Mouse (Mus musculus) neural tube, embryonic 15.5 days (tissue): ENCODE data around the gene Tcf20. TPM values are rescaled to one million over a fixed set of nuclear protein-coding genes. Genes with fewer than 3 reads are reported as not detected.

Source experiments
- ATAC-seq: fragments of 200-750 bp; cut with Nextera tagmentation; 2 replicates; pipeline ENCODE4 v1.8.0; 2017; ENCODE audit warnings: mild to moderate bottlenecking, moderate TSS enrichment, moderate library complexity; ENCODE audit not compliant: low FRiP score
- H3K27ac ChIP-seq: fragments of 300-500 bp; sonication (generic); replicated peaks from 2 replicates; pipeline ENCODE4 v1.5.1; 2015; ENCODE audit warnings: mild to moderate bottlenecking, inconsistent platforms
- H3K27me3 ChIP-seq: fragments of 300-500 bp; sonication (generic); replicated peaks from 2 replicates; pipeline ENCODE4 v1.6.1; 2015; ENCODE audit warnings: inconsistent platforms
- H3K36me3 ChIP-seq: fragments of 300-500 bp; sonication (generic); 2 replicates; pipeline ENCODE4 v1.6.1; 2015; ENCODE audit warnings: inconsistent platforms
- H3K4me1 ChIP-seq: fragments of 300-500 bp; sonication (generic); 2 replicates; pipeline ENCODE4 v1.6.1; 2015; ENCODE audit warnings: inconsistent platforms
- H3K4me2 ChIP-seq: fragments of 300-500 bp; sonication (generic); 2 replicates; pipeline ENCODE4 v1.6.1; 2015; ENCODE audit warnings: inconsistent platforms, mild to moderate bottlenecking, moderate library complexity
- H3K4me3 ChIP-seq: fragments of 300-500 bp; sonication (generic); replicated peaks from 2 replicates; pipeline ENCODE4 v1.5.1; 2015; ENCODE audit warnings: mild to moderate bottlenecking, inconsistent platforms
- H3K9ac ChIP-seq: fragments of 300-500 bp; sonication (generic); replicated peaks from 2 replicates; pipeline ENCODE4 v1.6.1; 2015; ENCODE audit warnings: mild to moderate bottlenecking, inconsistent platforms
- H3K9me3 ChIP-seq: fragments of 300-500 bp; sonication (generic); replicated peaks from 2 replicates; pipeline ENCODE4 v1.6.1; 2016; ENCODE audit warnings: inconsistent platforms
- WGBS: fragments of 180-500 bp; shearing (Covaris S2); methylation state at CpG from one replicate; pipeline ENCODE4 v1.1.7; 2015; ENCODE audit warnings: mixed read lengths; 5-methylcytosine and 5-hydroxymethylcytosine counted together
- polyA plus RNA-seq: library from polyadenylated mRNA; unstranded; fragments of >200 nt; fragmentation: Nextera tagmentation; extraction: Ambion mirVana; gene quantifications from 2 replicates; pipeline ENCODE4 v1.2.1, GENCODE M21; 2015

Gene Tcf20
- polyA plus RNA-seq, 1 experiment from 2014 or later, result 11.2 TPM

- Histone ChIP-seq H3K9me3 (no peaks in the 10 kb centered on the region), H3K27me3 (peaks cover 25% of the 10 kb centered on the region), H3K4me2 (peak overlapping the region; percentile 0), H3K9ac (no peak overlapping the region), H3K27ac (peak overlapping the region; percentile 10; the same call in 1 of the 2 replicates), H3K4me3 (no peak overlapping the region), H3K4me1 (peaks cover 21% of the 10 kb centered on the region), H3K36me3 (no peaks in the 10 kb centered on the region)
- ATAC-seq, result peak; percentile 78
- WGBS, result 22% methylated on average over 15 of the region's 15 CpGs
These were observed 23.5 kb upstream of the Tcf20 start for GRCm38 (mm10) chr15:83010990-83011664.

- Histone ChIP-seq H3K9me3 (no peaks in the 10 kb centered on the region), H3K4me2 (peak overlapping the region; percentile 0; the same call in 1 of the 2 replicates), H3K27ac (0 out of 2 replicates have a peak overlapping the region, but pooled peaks have one; percentile 10), H3K9ac (no peak overlapping the region), H3K4me1 (peaks cover 21% of the 10 kb centered on the region), H3K36me3 (no peaks in the 10 kb centered on the region), H3K4me3 (no peak overlapping the region), H3K27me3 (peaks cover 24% of the 10 kb centered on the region)
- WGBS, result 23% methylated on average over 8 of the region's 8 CpGs
- no peak for ATAC-seq
These were observed 22.8 kb upstream of the Tcf20 start for GRCm38 (mm10) chr15:83010423-83010822.

- no peaks in the 10 kb centered on the region for H3K9me3 ChIP-seq
- H3K4me1 ChIP-seq, result peaks cover 21% of the 10 kb centered on the region
- H3K4me2 ChIP-seq, result no peak overlapping the region
- WGBS, result 90% methylated on average over 6 of the region's 6 CpGs
- H3K36me3 ChIP-seq, result no peaks in the 10 kb centered on the region
- H3K27ac ChIP-seq, result no peak overlapping the region
- ATAC-seq, result no peak
- no peak overlapping the region for H3K9ac ChIP-seq
- H3K4me3 ChIP-seq, result no peak overlapping the region
- H3K27me3 ChIP-seq, result peaks cover 17% of the 10 kb centered on the region; the same call in 1 of the 2 replicates
These were observed 21.9 kb upstream of the Tcf20 start for GRCm38 (mm10) chr15:83009532-83009931.

- no peak overlapping the region for H3K9ac ChIP-seq
- no peaks in the 10 kb centered on the region for H3K9me3 ChIP-seq
- H3K27me3 ChIP-seq, result peaks cover 12% of the 10 kb centered on the region; the same call in 1 of the 2 replicates
- WGBS, result 75% methylated on average over 13 of the region's 13 CpGs
- no peak for ATAC-seq
- peaks cover 21% of the 10 kb centered on the region for H3K4me1 ChIP-seq
- no peak overlapping the region for H3K27ac ChIP-seq
- H3K4me2 ChIP-seq, result no peak overlapping the region
- H3K36me3 ChIP-seq, result no peaks in the 10 kb centered on the region
- no peak overlapping the region for H3K4me3 ChIP-seq
These were observed 21.2 kb upstream of the Tcf20 start for GRCm38 (mm10) chr15:83008761-83009423.

- Histone ChIP-seq H3K4me2 (no peak overlapping the region), H3K27ac (no peak overlapping the region), H3K27me3 (peaks cover 5% of the 10 kb centered on the region; the same call in 1 of the 2 replicates), H3K9ac (no peak overlapping the region), H3K9me3 (no peaks in the 10 kb centered on the region), H3K36me3 (no peaks in the 10 kb centered on the region), H3K4me1 (peaks cover 33% of the 10 kb centered on the region), H3K4me3 (no peak overlapping the region)
- ATAC-seq, result no peak
- WGBS, result 47% methylated on average over 15 of the region's 15 CpGs
These were observed 19.8 kb upstream of the Tcf20 start for GRCm38 (mm10) chr15:83007346-83007920.

- Histone ChIP-seq H3K27me3 (0 out of 2 replicates have a peak, but pooled peaks cover 8% of the 10 kb centered on the region), H3K4me2 (no peak overlapping the region), H3K4me3 (no peak overlapping the region), H3K4me1 (peaks cover 25% of the 10 kb centered on the region), H3K36me3 (no peaks in the 10 kb centered on the region), H3K27ac (peak overlapping the region; percentile 54; the same call in 1 of the 2 replicates), H3K9ac (no peak overlapping the region), H3K9me3 (no peaks in the 10 kb centered on the region)
- WGBS, result 35% methylated on average over 12 of the region's 12 CpGs
- peak; percentile 83 for ATAC-seq
These were observed 15.2 kb upstream of the Tcf20 start for GRCm38 (mm10) chr15:83002665-83003548.

GRCm38 (mm10) chr15:82998811-82999221, 11.1 kb upstream of the Tcf20 start:
- Histone ChIP-seq H3K36me3 (no peaks in the 10 kb centered on the region), H3K9me3 (no peaks in the 10 kb centered on the region), H3K4me3 (no peak overlapping the region), H3K27ac (no peak overlapping the region), H3K27me3 (0 out of 2 replicates have a peak, but pooled peaks cover 8% of the 10 kb centered on the region), H3K9ac (no peak overlapping the region), H3K4me1 (peaks cover 61% of the 10 kb centered on the region), H3K4me2 (no peak overlapping the region)
- ATAC-seq, result no peak
- 79% methylated on average over 6 of the region's 6 CpGs for WGBS

- no peak overlapping the region for H3K9ac ChIP-seq
- H3K9me3 ChIP-seq, result no peaks in the 10 kb centered on the region
- H3K36me3 ChIP-seq, result no peaks in the 10 kb centered on the region
- H3K4me2 ChIP-seq, result no peak overlapping the region
- peaks cover 53% of the 10 kb centered on the region for H3K4me1 ChIP-seq
- H3K4me3 ChIP-seq, result no peak overlapping the region
- ATAC-seq, result no peak
- H3K27ac ChIP-seq, result no peak overlapping the region
- 0 out of 2 replicates have a peak, but pooled peaks cover 8% of the 10 kb centered on the region for H3K27me3 ChIP-seq
These were observed 8.8 kb upstream of the Tcf20 start for GRCm38 (mm10) chr15:82996431-82996830.

- 27% methylated on average over 7 of the region's 7 CpGs for WGBS
- no peak overlapping the region for H3K4me3 ChIP-seq
- H3K4me2 ChIP-seq, result peak overlapping the region; percentile 11; the same call in 1 of the 2 replicates
- peak overlapping the region; percentile 54 for H3K27ac ChIP-seq
- no peaks in the 10 kb centered on the region for H3K9me3 ChIP-seq
- H3K27me3 ChIP-seq, result 0 out of 2 replicates have a peak, but pooled peaks cover 9% of the 10 kb centered on the region
- 0 out of 2 replicates have a peak overlapping the region, but pooled peaks have one; percentile 3 for H3K9ac ChIP-seq
- H3K4me1 ChIP-seq, result peaks cover 58% of the 10 kb centered on the region
- no peaks in the 10 kb centered on the region for H3K36me3 ChIP-seq
- no peak for ATAC-seq
These were observed 7.6 kb upstream of the Tcf20 start for GRCm38 (mm10) chr15:82995239-82995638.

- Histone ChIP-seq H3K4me1 (peaks cover 77% of the 10 kb centered on the region), H3K27ac (no peak overlapping the region)
- WGBS, result 35% methylated on average over 9 of the region's 9 CpGs
These were observed 5.2 kb upstream of the Tcf20 start for GRCm38 (mm10) chr15:82992911-82993310.

More at GRCm38 (mm10) chr15:82992911-82993310, 5.2 kb upstream of the Tcf20 start:
- no peaks in the 10 kb centered on the region for H3K9me3 ChIP-seq
- no peak overlapping the region for H3K4me2 ChIP-seq
- H3K9ac ChIP-seq, result no peak overlapping the region
- H3K4me3 ChIP-seq, result no peak overlapping the region
- ATAC-seq, result no peak
- H3K27me3 ChIP-seq, result 0 out of 2 replicates have a peak, but pooled peaks cover 5% of the 10 kb centered on the region
- no peaks in the 10 kb centered on the region for H3K36me3 ChIP-seq
